Mouse (Mus musculus): ENCODE data around the gene Pdgfc.

DNA sequence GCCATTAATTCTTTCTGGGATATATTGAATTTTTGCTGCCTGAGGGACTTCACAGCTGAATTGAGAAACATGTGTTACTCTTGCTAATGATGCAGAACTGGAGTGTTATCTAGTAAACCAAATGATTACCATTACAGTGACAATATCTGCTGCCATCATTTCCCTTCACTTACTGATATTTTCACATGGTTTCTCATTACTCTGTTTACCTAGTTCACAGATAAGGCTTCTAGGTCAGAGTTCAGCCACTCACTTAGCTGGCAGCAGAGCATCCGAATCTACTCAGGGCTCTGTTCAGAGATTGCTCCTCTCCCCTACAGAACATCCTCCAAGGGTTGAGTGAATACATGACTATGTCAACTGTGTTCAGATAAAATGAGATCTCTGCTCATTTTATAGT, 71.3 kb downstream of the Pdgfc start:
- TF ChIP-seq CTCF (IDR thresholded peaks at IDR 0.05; ENCODE audit: insufficient read depth, low read length), result no peak
- TF ChIP-seq POLR2A (IDR thresholded peaks at IDR 0.05; ENCODE audit: borderline replicate concordance, extremely low read depth, low read depth, low read length), result no peak

Measured in lung, adult 2 months (tissue).